24 mouse cellular contexts compared by ENCODE assay signal in genomic region chr3:36644554-36645244, GRCm38 (mm10). TPM values are rescaled to one million over a fixed set of nuclear protein-coding genes. Genes with fewer than 3 reads are reported as not detected.
"Had no signal": no experiment of that assay in that cellular context is flagged by ENCODE, and none has a peak within 500 bp of the region (broad histone marks: within the 10 kb centered on the region; RNA-seq: fewer than 3 reads in every experiment).

No protein-coding gene starts in this region.

- H3K36me3 ChIP-seq: heart, embryonic 13.5 days; heart, embryonic 15.5 days; kidney, embryonic 15.5 days; limb, embryonic 10.5 days; limb, embryonic 12.5 days had no signal

- H3K4me3 ChIP-seq: heart, adult 2 months; heart, embryonic 13.5 days; heart, embryonic 15.5 days; kidney, embryonic 15.5 days; left cerebral cortex, adult 2 months; limb, embryonic 10.5 days; limb, embryonic 12.5 days had no signal

- H3K4me2 ChIP-seq: heart, embryonic 11.5 days; heart, embryonic 13.5 days; heart, embryonic 15.5 days; hindbrain, embryonic 14.5 days; kidney, embryonic 15.5 days; limb, embryonic 12.5 days had no signal

- ATAC-seq: hindbrain, embryonic 16.5 days; inflammation-experienced regulatory T-cells, adult 6 months had no signal

- H3K9ac ChIP-seq: heart, embryonic 13.5 days; heart, embryonic 15.5 days; hindbrain, embryonic 14.5 days; kidney, embryonic 15.5 days; limb, embryonic 12.5 days; liver, embryonic 14.5 days had no signal

- H3K4me1 ChIP-seq: heart, embryonic 13.5 days; heart, embryonic 15.5 days; kidney, embryonic 15.5 days; limb, embryonic 10.5 days; limb, embryonic 12.5 days had no signal

- H3K9me3 ChIP-seq: heart, embryonic 13.5 days; heart, embryonic 15.5 days; kidney, embryonic 15.5 days; limb, embryonic 10.5 days; limb, embryonic 12.5 days had no signal

- H3K27me3 ChIP-seq: heart, embryonic 13.5 days; heart, embryonic 15.5 days; kidney, embryonic 15.5 days; limb, embryonic 12.5 days had no signal

- H3K27ac ChIP-seq: heart, adult 2 months; heart, embryonic 13.5 days; heart, embryonic 15.5 days; hindbrain, embryonic 14.5 days; kidney, embryonic 15.5 days; kidney, postnatal 0 days; left cerebral cortex, adult 2 months; limb, embryonic 10.5 days; limb, embryonic 12.5 days; liver, embryonic 14.5 days had no signal

- DNase-seq: gastrocnemius, postnatal 14 days; gastrocnemius, postnatal 36 days; heart, adult 11 months; heart, adult 2 months; heart, postnatal 14 days; heart, postnatal 36 days; kidney, adult 11 months; kidney, adult 2 months; kidney, adult 9 months; kidney, postnatal 14 days; kidney, postnatal 36 days had no signal

RNA-seq across cellular contexts. Expression of gene Trpc3, which starts 45.3 kb away (rescaled TPM):
- total RNA-seq: hematopoietic stem cell, adult 5-6 weeks had no signal
- polyA plus RNA-seq: inflammation-experienced regulatory T-cells, adult 6 months had no signal
